Mouse (Mus musculus): ENCODE results near the gene Prdm8. TPM values are rescaled to one million over a fixed set of nuclear protein-coding genes. Genes with fewer than 3 reads are reported as not detected.

The Prdm8 gene
- polyA plus RNA-seq (2015; fragmentation: Illumina TruSeq; extraction: RNeasy Lipid Tissue Mini Kit (QIAGEN cat#74804); ENCODE audit: low read depth, low replicate concordance) = 11.7 TPM

GRCm38 (mm10) chr5:98167180-98167824 is at the start of gene Prdm8:
Gene Prdm8 (plus strand): TSS chr5:98167198.

Other genes starting within 250 kb of the Prdm8 start
- gene Antxr2, start 136.2 kb upstream of the Prdm8 start, polyA plus RNA-seq (2015; fragmentation: Illumina TruSeq; extraction: RNeasy Lipid Tissue Mini Kit (QIAGEN cat#74804); ENCODE audit: low read depth, low replicate concordance) = 0.91 TPM
- gene Fgf5, start 87.0 kb downstream of the Prdm8 start, polyA plus RNA-seq (2015; fragmentation: Illumina TruSeq; extraction: RNeasy Lipid Tissue Mini Kit (QIAGEN cat#74804); ENCODE audit: low read depth, low replicate concordance) = 2.2 TPM
- gene Cfap299, start 162.1 kb downstream of the Prdm8 start, polyA plus RNA-seq (2015; fragmentation: Illumina TruSeq; extraction: RNeasy Lipid Tissue Mini Kit (QIAGEN cat#74804); ENCODE audit: low read depth, low replicate concordance) = 1.6 TPM

Data from brain, adult 10 weeks (tissue).